Mouse (Mus musculus): ENCODE results near the gene Mxi1.
"Not testable (repeated sequence)": the region's sequence is repeated elsewhere in the genome, so short reads cannot be mapped to it uniquely, and the experiment has no call there.

Gene Mxi1

DNA sequence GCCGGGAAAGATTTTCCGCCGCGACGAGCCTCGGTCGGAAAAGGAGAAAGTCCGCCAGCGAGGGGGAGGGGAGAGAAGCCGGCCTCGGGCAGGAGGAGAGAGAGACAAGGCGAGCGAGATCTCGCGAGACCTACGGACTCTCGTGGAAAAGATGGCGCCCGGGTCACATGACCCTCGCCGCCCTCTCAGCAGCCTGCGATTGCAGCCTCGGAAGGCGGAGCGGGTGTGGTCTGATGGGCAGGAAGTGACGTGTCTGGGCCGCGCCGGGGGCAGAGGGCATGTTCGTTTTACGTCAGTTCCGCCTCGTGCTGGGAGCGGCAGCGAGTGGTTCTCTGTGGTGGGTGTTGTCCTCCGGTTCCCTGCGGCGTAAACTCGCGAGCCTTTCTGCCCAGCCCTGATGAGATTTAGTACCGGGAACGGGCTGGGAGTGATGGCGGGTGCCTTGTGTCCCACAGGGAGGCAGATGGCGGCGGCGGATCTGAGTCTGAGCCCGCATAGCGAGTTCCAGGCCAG is 80.2 kb downstream of the Mxi1 start, which contains the start of gene Smndc1:
Smndc1 (minus strand) TSS at position 84 of the 513 bp plus-strand sequence.
- peaks cover 40% of the 10 kb centered on the region for H3K36me3 ChIP-seq (ENCODE audit: insufficient read depth, low read length)
- TF ChIP-seq NANOG (IDR thresholded peaks at IDR 0.05; ENCODE audit: borderline replicate concordance, low read length) = no peak
- TF ChIP-seq CTCF (conservative IDR thresholded peaks at IDR 0.05; ENCODE audit: low read length) = no peak
- TF ChIP-seq POU5F1 (IDR thresholded peaks at IDR 0.05; ENCODE audit: borderline replicate concordance, low read length) = no peak

DNA sequence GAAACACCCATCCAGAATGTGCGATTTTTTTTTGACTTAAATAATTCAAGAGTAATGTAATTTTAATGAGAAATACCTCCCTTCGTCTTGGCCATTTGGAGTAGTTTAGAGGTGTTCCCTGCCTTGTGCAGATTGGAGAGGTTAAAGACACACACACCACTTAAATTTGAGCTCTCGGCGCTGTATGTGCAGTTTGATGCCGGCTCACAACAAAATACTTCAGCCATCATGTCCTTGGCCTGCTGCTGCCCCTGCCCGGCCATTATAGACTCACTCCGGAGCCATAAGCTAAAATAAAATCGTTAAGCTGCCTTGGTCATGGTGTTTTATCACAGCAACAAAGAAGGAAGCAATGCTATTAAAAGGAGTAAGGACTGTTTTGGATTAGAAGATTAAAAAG is 81.1 kb downstream of the Mxi1 start:
- Histone ChIP-seq H3K4me1 (replicated peaks; ENCODE audit: low read depth, low read length) (peaks cover 71% of the 10 kb centered on the region), H3K9me3 (ENCODE audit: low read length) (no peaks in the 10 kb centered on the region), H3K4me3 (replicated peaks; ENCODE audit: low read length) (peak overlapping the region; percentile 99), H3K36me3 (ENCODE audit: insufficient read depth, low read length) (peaks cover 39% of the 10 kb centered on the region), H3K27me3 (ENCODE audit: insufficient read depth, low read length) (no peaks in the 10 kb centered on the region)
- TF ChIP-seq NANOG (IDR thresholded peaks at IDR 0.05; ENCODE audit: borderline replicate concordance, low read length) (no peak), POU5F1 (IDR thresholded peaks at IDR 0.05; ENCODE audit: borderline replicate concordance, low read length) (no peak), CTCF (conservative IDR thresholded peaks at IDR 0.05; ENCODE audit: low read length) (no peak)

More for the DNA sequence above, 80.2 kb downstream of the Mxi1 start, which contains the start of gene Smndc1:
- Histone ChIP-seq H3K27me3 (ENCODE audit: insufficient read depth, low read length) (no peaks in the 10 kb centered on the region), H3K4me3 (replicated peaks; ENCODE audit: low read length) (peak within 1 kb of the TSS; percentile 99), H3K9me3 (ENCODE audit: low read length) (no peaks in the 10 kb centered on the region), H3K4me1 (replicated peaks; ENCODE audit: low read depth, low read length) (peaks cover 77% of the 10 kb centered on the region)

DNA sequence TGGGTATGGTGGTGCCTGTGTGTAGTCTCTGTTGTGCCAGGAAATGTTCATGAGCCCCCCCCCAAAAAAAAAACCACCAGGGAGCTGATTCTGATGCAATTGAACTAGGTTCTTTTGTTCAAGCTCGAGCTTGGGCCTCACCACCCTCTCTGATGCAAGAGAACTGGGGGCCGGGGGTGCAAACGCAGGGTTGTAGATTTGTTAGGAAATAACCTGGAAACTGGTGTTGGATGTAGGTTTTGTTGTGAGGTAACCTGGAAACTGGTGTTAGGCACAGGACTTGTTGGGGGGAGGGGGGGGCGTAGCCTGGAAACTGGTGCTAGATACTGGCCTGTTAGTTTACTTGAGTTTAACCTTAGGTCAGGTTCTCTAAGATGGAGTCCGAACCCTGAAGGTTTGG is 81.5 kb downstream of the Mxi1 start:
- Histone ChIP-seq H3K9me3 (ENCODE audit: low read length) (no peaks in the 10 kb centered on the region), H3K36me3 (ENCODE audit: insufficient read depth, low read length) (peaks cover 35% of the 10 kb centered on the region), H3K4me3 (replicated peaks; ENCODE audit: low read length) (peak overlapping the region; percentile 99), H3K27me3 (ENCODE audit: insufficient read depth, low read length) (no peaks in the 10 kb centered on the region), H3K4me1 (replicated peaks; ENCODE audit: low read depth, low read length) (peaks cover 67% of the 10 kb centered on the region)
- TF ChIP-seq POU5F1 (IDR thresholded peaks at IDR 0.05; ENCODE audit: borderline replicate concordance, low read length) (no peak), CTCF (conservative IDR thresholded peaks at IDR 0.05; ENCODE audit: low read length) (no peak), NANOG (IDR thresholded peaks at IDR 0.05; ENCODE audit: borderline replicate concordance, low read length) (no peak)

DNA sequence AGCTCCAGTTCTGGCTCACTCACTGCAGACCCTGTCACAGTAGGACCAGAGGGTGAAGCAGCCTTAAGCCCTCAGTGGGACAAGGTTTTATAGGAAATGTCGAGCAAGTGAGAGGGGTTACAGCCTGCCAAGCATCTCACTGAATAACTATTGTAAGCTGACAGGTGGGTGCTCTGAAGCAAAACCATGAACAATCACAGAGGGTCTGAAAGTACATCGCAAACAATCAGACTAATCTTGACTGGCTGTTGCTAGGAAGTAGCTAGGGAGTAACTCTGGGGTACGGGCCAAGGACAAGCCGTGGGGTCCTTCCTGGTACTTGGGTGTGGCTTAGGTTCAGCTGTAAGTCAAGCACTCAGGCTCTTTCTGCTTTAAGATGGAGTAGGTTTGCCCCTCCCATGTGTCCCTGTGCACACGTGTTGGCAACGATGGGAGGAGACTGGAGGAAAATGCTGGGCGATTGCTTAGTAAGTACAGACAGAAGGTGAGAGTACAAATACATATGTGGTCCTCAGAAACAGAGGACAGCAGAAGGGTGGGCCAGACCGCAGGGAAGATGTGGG is 82.5 kb downstream of the Mxi1 start:
- no peaks in the 10 kb centered on the region for H3K27me3 ChIP-seq (ENCODE audit: insufficient read depth, low read length)
- peaks cover 24% of the 10 kb centered on the region for H3K36me3 ChIP-seq (ENCODE audit: insufficient read depth, low read length)
- TF ChIP-seq NANOG (IDR thresholded peaks at IDR 0.05; ENCODE audit: borderline replicate concordance, low read length) = no peak; the same call in 1 of the 2 replicates
- no peak for TF ChIP-seq CTCF (conservative IDR thresholded peaks at IDR 0.05; ENCODE audit: low read length)
- TF ChIP-seq POU5F1 (IDR thresholded peaks at IDR 0.05; ENCODE audit: borderline replicate concordance, low read length) = no peak
- H3K4me3 ChIP-seq (replicated peaks; ENCODE audit: low read length) = peak overlapping the region; percentile 99
- peaks cover 66% of the 10 kb centered on the region for H3K4me1 ChIP-seq (replicated peaks; ENCODE audit: low read depth, low read length)
- no peaks in the 10 kb centered on the region for H3K9me3 ChIP-seq (ENCODE audit: low read length)

DNA sequence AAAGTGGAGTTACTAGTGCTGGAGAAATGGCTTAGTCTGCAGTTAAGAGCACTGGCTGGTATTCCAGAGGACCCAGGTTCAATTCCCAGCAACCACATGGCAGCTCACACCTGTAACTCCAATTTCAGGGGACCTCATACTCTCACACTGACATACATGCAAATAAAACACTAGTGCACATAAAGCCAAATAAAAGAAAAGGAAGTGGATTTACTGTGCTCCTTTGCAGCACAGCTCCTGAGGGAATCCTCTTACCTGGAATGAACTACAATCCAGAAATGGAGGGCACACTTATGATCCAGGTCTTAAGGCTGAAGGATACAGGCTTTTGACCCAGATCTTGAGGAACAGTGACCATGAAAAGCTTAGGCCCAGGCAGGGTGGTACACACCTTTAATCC is 83.3 kb downstream of the Mxi1 start:
- TF ChIP-seq POU5F1 (IDR thresholded peaks at IDR 0.05; ENCODE audit: borderline replicate concordance, low read length) (no peak), NANOG (IDR thresholded peaks at IDR 0.05; ENCODE audit: borderline replicate concordance, low read length) (no peak), CTCF (conservative IDR thresholded peaks at IDR 0.05; ENCODE audit: low read length) (no peak)
- H3K36me3 ChIP-seq (ENCODE audit: insufficient read depth, low read length) = peaks cover 16% of the 10 kb centered on the region
- H3K27me3 ChIP-seq (ENCODE audit: insufficient read depth, low read length) = no peaks in the 10 kb centered on the region

DNA sequence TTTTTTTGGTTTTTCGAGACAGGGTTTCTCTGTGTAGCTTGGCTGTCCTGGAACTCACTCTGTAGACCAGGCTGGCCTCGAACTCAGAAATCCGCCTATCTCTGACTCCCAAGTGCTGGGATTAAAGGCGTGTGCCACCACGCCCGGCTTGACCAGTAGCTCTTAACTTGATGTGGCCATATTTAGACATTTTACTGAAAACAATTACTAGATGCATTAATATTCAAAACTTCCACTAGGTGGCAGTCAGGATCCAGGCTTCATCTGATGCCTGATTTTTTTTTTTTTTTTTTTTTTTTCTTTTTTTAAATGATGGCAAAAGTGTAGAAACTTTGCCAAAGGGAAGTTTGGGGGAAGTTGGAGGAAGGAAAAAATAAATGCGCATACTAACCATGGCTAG is 84.2 kb downstream of the Mxi1 start:
- Histone ChIP-seq H3K36me3 (ENCODE audit: insufficient read depth, low read length) (peaks cover 10% of the 10 kb centered on the region), H3K4me1 (replicated peaks; ENCODE audit: low read depth, low read length) (peaks cover 54% of the 10 kb centered on the region), H3K9me3 (ENCODE audit: low read length) (no peaks in the 10 kb centered on the region), H3K4me3 (replicated peaks; ENCODE audit: low read length) (0 out of 2 replicates have a peak overlapping the region, but pooled peaks have one; percentile 99), H3K27me3 (ENCODE audit: insufficient read depth, low read length) (no peaks in the 10 kb centered on the region)
- TF ChIP-seq NANOG (IDR thresholded peaks at IDR 0.05; ENCODE audit: borderline replicate concordance, low read length) (no peak), CTCF (conservative IDR thresholded peaks at IDR 0.05; ENCODE audit: low read length) (peak; percentile 61)

More for the DNA sequence above, 83.3 kb downstream of the Mxi1 start:
- Histone ChIP-seq H3K4me1 (replicated peaks; ENCODE audit: low read depth, low read length) (peaks cover 61% of the 10 kb centered on the region), H3K9me3 (ENCODE audit: low read length) (no peaks in the 10 kb centered on the region), H3K4me3 (replicated peaks; ENCODE audit: low read length) (peak overlapping the region; percentile 99)

DNA sequence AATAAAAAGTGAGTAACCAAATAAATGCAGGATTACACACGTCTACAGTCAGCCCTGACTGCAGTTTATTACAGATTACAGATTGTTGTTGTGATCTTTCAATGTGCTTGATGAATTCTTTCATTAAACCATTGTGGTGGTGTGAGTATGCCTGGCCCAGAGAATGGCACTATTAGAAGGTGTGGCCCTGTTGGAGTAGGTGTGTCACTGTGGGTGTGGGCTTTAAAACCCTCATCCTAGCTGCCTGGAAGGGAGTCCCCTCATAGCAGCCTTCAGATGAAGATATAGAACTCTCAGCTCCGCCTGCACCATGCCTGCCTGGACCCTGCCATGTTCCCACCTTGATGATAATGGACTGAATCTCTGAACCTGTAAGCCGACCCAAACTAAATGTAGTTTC is 84.6 kb downstream of the Mxi1 start:
- not testable (repeated sequence) for H3K9me3 ChIP-seq (ENCODE audit: low read length); H3K27me3 ChIP-seq (ENCODE audit: insufficient read depth, low read length); H3K4me3 ChIP-seq (replicated peaks; ENCODE audit: low read length)
- Histone ChIP-seq H3K36me3 (ENCODE audit: insufficient read depth, low read length) (peaks cover 10% of the 10 kb centered on the region), H3K4me1 (replicated peaks; ENCODE audit: low read depth, low read length) (peaks cover 54% of the 10 kb centered on the region)

DNA sequence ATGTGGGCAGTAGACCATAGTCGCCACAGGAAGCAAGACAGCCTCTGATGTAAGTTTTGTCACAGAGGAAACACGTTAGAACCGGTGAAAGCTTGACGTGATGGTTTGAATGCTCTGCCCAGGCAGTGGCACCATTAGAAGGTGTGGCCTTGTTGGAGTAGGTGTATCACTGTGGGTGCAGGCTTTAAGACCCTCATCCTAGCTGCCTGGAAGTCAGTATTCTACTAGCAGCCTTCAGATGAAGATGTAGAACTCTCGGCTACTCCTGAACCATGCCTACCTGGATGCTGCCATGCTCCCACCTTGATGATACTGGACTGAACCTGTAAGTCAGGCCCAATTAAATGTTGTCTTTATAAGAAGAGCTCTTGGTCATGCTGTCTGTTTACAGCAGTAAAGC is 85.5 kb downstream of the Mxi1 start:
- H3K4me1 ChIP-seq (replicated peaks; ENCODE audit: low read depth, low read length) = peaks cover 54% of the 10 kb centered on the region
- H3K9me3 ChIP-seq (ENCODE audit: low read length); H3K27me3 ChIP-seq (ENCODE audit: insufficient read depth, low read length); H3K4me3 ChIP-seq (replicated peaks; ENCODE audit: low read length): not testable (repeated sequence)
- peaks cover 10% of the 10 kb centered on the region for H3K36me3 ChIP-seq (ENCODE audit: insufficient read depth, low read length)
